Mouse (Mus musculus) forebrain, embryonic 16.5 days (tissue): Measurements from ENCODE around the gene Trim24. TPM values are rescaled to one million over a fixed set of nuclear protein-coding genes. Genes with fewer than 3 reads are reported as not detected.

ENCODE experiments used
- ATAC-seq: fragments of 200-750 bp; cut with Nextera tagmentation; 2 replicates; pipeline ENCODE4 v1.8.0; 2017; ENCODE audit warnings: mild to moderate bottlenecking, moderate library complexity
- H3K27ac ChIP-seq: fragments of 300-500 bp; sonication (generic); 2 replicates; pipeline ENCODE4 v1.5.1; 2014; ENCODE audit warnings: low read length, control low read depth
- H3K27me3 ChIP-seq: fragments of 300-500 bp; sonication (generic); replicated peaks from 2 replicates; pipeline ENCODE4 v1.6.1; 2014; ENCODE audit warnings: low read length; ENCODE audit not compliant: control insufficient read depth, insufficient read depth
- H3K36me3 ChIP-seq: fragments of 300-500 bp; sonication (generic); 2 replicates; pipeline ENCODE4 v1.6.1; 2014; ENCODE audit not compliant: control insufficient read depth, insufficient read depth
- H3K4me1 ChIP-seq: fragments of 300-500 bp; sonication (generic); replicated peaks from 2 replicates; pipeline ENCODE4 v1.6.1; 2014; ENCODE audit warnings: low read length; ENCODE audit not compliant: control insufficient read depth, insufficient read depth
- H3K4me2 ChIP-seq: fragments of 300-500 bp; sonication (generic); 2 replicates; pipeline ENCODE4 v1.6.1; 2014; ENCODE audit warnings: mild to moderate bottlenecking, low read length, control low read depth
- H3K4me3 ChIP-seq: fragments of 300-500 bp; sonication (generic); replicated peaks from 2 replicates; pipeline ENCODE4 v1.5.1; 2014; ENCODE audit warnings: mild to moderate bottlenecking, low read length, control low read depth
- H3K9ac ChIP-seq: fragments of 300-500 bp; sonication (generic); replicated peaks from 2 replicates; pipeline ENCODE4 v1.6.1; 2014; ENCODE audit warnings: low read depth, low read length, control low read depth
- H3K9me3 ChIP-seq: fragments of 300-500 bp; sonication (generic); 2 replicates; pipeline ENCODE4 v1.6.1; 2016; ENCODE audit warnings: low read length; ENCODE audit not compliant: control insufficient read depth
- WGBS: fragments of 180-500 bp; shearing (Covaris S2); extraction: QIAGEN DNeasy Blood & Tissue Kit; methylation state at CpG from one replicate; pipeline ENCODE4 v1.1.7; 2014; 5-methylcytosine and 5-hydroxymethylcytosine counted together
- polyA plus RNA-seq: library from polyadenylated mRNA; unstranded; fragments of >200 nt; fragmentation: Nextera tagmentation; extraction: Ambion mirVana; gene quantifications from 2 replicates; pipeline ENCODE4 v1.2.1, GENCODE M21; 2015

Gene Trim24
- polyA plus RNA-seq, 1 experiment from 2014 or later = 15.6 TPM

DNA sequence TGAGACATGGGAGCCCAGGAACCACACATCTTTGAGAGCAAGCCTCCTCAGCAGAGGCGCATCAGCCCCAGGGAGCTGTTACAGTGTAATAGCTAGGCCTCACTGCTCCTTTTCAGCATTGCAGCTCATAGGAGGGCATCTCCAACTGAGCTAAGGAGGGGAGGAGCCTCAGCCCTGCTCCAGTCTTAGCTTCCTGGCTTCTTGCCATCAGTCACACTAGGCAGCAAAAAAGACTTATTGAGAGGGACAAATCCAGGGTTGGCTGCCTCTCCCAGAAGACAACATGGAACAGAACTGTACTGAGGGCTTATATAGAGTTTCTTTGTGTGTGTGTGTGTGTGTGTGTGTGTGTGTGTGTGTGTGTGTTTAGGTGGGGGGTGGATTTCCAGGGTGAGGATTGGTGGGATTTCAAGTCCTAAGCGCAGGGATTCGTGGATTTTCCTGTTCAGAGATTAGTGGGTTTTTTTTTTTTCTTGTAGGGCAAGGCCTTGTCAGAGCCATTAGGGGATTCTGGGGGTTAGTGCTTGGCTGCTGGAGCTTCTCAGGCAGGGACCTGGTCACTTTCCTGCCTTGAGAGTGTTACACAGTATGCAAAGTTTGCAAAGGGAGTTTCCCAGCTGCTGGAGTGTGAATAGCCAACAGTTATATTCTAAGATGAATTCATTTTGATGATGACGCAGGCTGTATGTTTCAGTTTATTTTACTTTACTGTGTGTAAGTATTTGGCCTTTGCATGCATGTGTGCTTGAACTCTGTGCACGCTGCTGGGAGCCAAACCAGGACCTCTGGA lies 25.2 kb downstream of the Trim24 start:
- Histone ChIP-seq H3K4me2 (no peak overlapping the region), H3K27ac (peak overlapping the region; percentile 33; the same call in 1 of the 2 replicates), H3K9ac (no peak overlapping the region), H3K4me3 (no peak overlapping the region), H3K4me1 (peaks cover 8% of the 10 kb centered on the region; the same call in 1 of the 2 replicates), H3K9me3 (peaks cover 6% of the 10 kb centered on the region; the same call in 1 of the 2 replicates), H3K36me3 (no peaks in the 10 kb centered on the region; the same call in 1 of the 2 replicates), H3K27me3 (no peaks in the 10 kb centered on the region)
- ATAC-seq = peak; percentile 93
- WGBS = 58% methylated on average over 5 of the region's 5 CpGs

DNA sequence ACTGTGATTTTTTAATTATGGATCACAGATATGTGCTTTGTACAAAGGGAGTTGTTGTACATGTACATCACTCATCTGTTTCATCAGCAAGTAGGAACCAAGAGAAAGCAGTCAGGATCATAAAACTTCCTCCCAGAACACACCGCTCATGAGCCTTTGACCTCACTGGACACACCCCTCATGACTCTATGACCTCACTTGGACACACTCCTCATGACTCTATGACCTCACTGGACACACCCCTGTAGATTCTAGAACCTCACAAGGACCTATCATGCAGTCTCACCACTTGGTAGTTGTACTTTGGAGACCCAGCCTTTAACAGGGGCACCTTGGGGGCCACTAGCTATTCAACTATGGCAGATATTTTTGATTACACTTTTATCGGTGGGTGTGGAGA lies 29.6 kb downstream of the Trim24 start:
- H3K4me1 ChIP-seq = peaks cover 8% of the 10 kb centered on the region; the same call in 1 of the 2 replicates
- no peaks in the 10 kb centered on the region for H3K9me3 ChIP-seq
- H3K27ac ChIP-seq = no peak overlapping the region
- H3K4me3 ChIP-seq = no peak overlapping the region
- no peak for ATAC-seq
- peaks cover 3% of the 10 kb centered on the region; the same call in 1 of the 2 replicates for H3K36me3 ChIP-seq
- H3K27me3 ChIP-seq = no peaks in the 10 kb centered on the region
- H3K9ac ChIP-seq = no peak overlapping the region
- no peak overlapping the region for H3K4me2 ChIP-seq
- WGBS = 96% methylated on average over 2 of the region's 2 CpGs

DNA sequence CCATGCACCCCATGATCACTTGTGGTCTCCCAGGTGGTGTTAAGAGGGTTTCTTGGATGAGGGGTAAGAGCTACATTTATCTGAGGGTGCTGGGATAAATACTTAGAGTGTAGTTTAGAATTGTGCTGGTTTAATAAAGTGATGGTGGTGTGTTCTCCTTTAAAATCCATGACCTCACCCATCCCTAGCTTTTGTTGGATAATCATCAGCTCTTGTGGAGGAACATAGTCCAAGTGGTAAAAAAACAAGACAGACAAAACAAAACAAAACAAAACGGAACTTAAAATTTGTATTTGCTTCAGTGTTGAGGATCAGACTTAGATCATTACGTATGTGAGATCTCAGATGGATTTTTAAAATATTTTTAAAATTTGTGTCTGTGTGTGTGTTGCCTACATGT lies 31.2 kb downstream of the Trim24 start:
- 92% methylated on average over 2 of the region's 2 CpGs for WGBS
- ATAC-seq = no peak
- H3K9me3 ChIP-seq = no peaks in the 10 kb centered on the region

DNA sequence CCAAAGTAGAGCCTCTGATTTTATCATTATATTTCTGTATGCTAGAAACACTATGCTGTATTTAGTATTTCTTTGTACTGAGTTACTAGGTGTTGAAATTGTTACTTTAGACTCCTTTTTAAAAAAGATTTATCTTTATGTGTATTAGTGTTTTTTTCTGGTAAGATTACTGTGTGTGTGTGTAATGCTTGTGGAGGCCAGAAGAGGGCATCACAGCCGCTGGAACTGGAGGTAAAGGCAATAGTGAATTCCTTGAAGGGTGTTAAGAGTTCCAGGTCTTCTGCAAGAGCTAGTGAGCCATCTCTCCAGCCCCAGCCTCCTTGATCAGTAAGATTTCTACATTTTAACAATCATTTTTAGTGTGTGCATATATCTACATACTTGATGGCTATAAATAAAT lies 33.2 kb downstream of the Trim24 start:
- Histone ChIP-seq H3K4me2 (no peak overlapping the region), H3K9ac (no peak overlapping the region), H3K9me3 (no peaks in the 10 kb centered on the region), H3K27me3 (no peaks in the 10 kb centered on the region), H3K4me1 (no peaks in the 10 kb centered on the region), H3K36me3 (peaks cover 11% of the 10 kb centered on the region), H3K27ac (no peak overlapping the region), H3K4me3 (no peak overlapping the region)
- ATAC-seq = no peak
- WGBS = 72% methylated on average over 1 of the region's 1 CpGs

More for the DNA sequence above, 31.2 kb downstream of the Trim24 start:
- Histone ChIP-seq H3K4me1 (no peaks in the 10 kb centered on the region), H3K27me3 (no peaks in the 10 kb centered on the region), H3K4me2 (no peak overlapping the region), H3K9ac (no peak overlapping the region), H3K36me3 (peaks cover 9% of the 10 kb centered on the region), H3K27ac (no peak overlapping the region), H3K4me3 (no peak overlapping the region)

DNA sequence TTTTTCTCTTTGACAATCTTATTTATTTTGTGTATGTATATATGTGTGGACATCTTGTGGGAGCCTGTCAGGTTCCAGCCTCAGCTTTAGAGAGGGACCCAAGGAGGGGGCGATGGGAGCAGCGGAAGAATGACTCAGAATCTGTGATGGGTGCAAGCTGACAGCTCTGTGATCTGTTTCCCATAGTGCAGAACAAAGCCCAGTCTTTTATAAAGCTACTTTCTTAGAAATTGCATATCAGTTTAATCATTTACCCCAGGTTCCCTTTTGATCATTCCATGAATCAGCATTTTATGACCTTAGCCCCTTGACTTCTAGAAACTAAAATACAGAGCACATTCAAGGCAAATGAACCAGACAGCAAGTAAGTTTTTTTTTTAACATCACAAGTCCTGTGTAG lies 42.9 kb downstream of the Trim24 start:
- 91% methylated on average over 2 of the region's 2 CpGs for WGBS
- no peak overlapping the region for H3K27ac ChIP-seq
- H3K27me3 ChIP-seq = no peaks in the 10 kb centered on the region
- no peak overlapping the region for H3K9ac ChIP-seq
- no peak for ATAC-seq
- H3K9me3 ChIP-seq = no peaks in the 10 kb centered on the region
- no peaks in the 10 kb centered on the region for H3K4me1 ChIP-seq
- H3K36me3 ChIP-seq = peaks cover 11% of the 10 kb centered on the region; the same call in 1 of the 2 replicates
- H3K4me2 ChIP-seq = no peak overlapping the region
- H3K4me3 ChIP-seq = no peak overlapping the region

DNA sequence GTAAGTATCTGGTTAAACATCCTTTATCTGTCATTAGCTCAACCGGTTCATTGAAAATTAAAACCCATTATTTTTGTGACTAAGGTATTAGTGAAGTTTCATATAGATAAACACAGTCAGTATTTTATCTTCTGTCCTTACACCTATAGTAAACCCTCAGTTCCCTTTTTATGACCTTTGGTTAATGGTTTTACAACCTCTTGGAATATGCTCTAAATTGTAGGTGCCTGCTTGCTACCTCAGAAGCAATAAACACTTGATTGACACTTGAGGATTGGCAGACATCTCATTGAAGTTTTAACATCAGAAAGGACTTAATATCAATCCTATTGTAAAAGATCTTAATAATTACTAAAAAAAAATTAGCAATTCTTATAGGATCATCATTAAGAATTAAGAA lies 54.5 kb downstream of the Trim24 start:
- Histone ChIP-seq H3K4me2 (no peak overlapping the region), H3K27ac (no peak overlapping the region), H3K9ac (no peak overlapping the region), H3K4me1 (no peaks in the 10 kb centered on the region), H3K9me3 (no peaks in the 10 kb centered on the region), H3K36me3 (peaks cover 4% of the 10 kb centered on the region), H3K27me3 (no peaks in the 10 kb centered on the region), H3K4me3 (no peak overlapping the region)
- WGBS = 98% methylated on average over 1 of the region's 1 CpGs
- ATAC-seq = no peak

DNA sequence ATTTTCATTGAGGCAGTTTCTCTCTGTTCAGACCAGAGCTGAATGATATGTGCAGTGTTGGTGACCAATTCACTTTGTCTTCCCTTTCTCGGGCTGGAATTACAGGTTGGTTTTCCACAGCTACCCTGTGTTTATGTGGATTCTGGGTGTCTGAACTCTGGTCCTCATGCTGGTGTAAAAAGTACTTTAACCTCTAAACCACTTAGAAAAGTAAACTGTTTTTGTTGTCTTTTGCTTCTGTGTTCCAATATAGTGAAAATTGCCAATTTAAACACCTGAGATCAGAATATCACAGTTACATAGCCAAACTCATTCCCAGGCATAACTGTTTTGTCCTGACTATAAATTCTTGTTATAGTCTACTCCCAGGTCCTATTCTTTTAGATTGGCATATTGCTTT lies 56.1 kb downstream of the Trim24 start:
- H3K27ac ChIP-seq = no peak overlapping the region
- ATAC-seq = no peak
- 92% methylated on average over 1 of the region's 1 CpGs for WGBS
- H3K27me3 ChIP-seq = no peaks in the 10 kb centered on the region
- H3K4me1 ChIP-seq = no peaks in the 10 kb centered on the region
- H3K4me3 ChIP-seq = no peak overlapping the region
- H3K4me2 ChIP-seq = no peak overlapping the region
- peaks cover 9% of the 10 kb centered on the region for H3K36me3 ChIP-seq
- H3K9me3 ChIP-seq = no peaks in the 10 kb centered on the region
- no peak overlapping the region for H3K9ac ChIP-seq

DNA sequence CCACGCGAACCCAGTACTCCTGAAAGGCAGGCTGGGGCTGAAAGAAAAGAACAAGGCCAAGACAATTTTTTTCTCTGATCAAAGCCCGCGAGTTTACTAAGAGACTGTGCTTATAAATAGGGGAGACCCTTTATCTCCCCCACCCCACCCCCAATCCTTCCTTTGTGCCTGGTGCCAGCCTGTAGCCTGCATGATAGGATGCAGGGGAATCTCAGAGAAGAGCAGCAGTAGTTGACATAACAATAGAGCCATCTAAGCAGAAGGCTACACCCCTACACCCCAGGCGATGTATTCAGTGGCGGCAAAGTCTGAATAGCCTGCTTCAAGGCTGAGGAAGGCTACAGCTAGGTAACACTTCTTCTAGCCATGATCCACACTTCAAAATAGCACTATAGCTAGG lies 65.9 kb downstream of the Trim24 start:
- 0 out of 2 replicates have a peak, but pooled peaks have one; percentile 36 for ATAC-seq
- no peaks in the 10 kb centered on the region for H3K27me3 ChIP-seq
- H3K4me3 ChIP-seq = no peak overlapping the region
- no peak overlapping the region for H3K9ac ChIP-seq
- no peak overlapping the region for H3K4me2 ChIP-seq
- no peaks in the 10 kb centered on the region for H3K9me3 ChIP-seq
- WGBS = 13% methylated on average over 6 of the region's 6 CpGs
- H3K36me3 ChIP-seq = peaks cover 5% of the 10 kb centered on the region; the same call in 1 of the 2 replicates
- no peaks in the 10 kb centered on the region for H3K4me1 ChIP-seq
- no peak overlapping the region for H3K27ac ChIP-seq

DNA sequence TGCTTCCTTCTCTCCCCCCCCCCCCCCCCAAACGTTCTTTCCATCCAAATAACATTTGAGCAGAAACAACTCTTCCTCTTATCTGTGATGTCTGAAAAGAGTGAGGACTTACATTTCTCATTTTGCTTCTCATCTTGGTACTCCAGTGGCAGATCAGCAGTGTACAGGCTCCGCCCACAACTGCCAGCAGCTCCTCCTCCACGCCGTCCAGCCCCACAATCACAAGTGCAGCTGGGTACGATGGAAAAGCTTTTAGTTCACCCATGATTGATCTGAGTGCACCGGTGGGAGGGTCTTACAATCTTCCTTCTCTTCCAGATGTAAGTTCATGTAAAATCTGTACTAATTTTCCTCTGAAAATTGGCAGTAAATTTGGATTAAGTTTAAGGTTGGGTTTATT lies 80.7 kb downstream of the Trim24 start:
- Histone ChIP-seq H3K4me3 (no peak overlapping the region), H3K4me2 (no peak overlapping the region), H3K36me3 (peaks cover 13% of the 10 kb centered on the region), H3K9me3 (no peaks in the 10 kb centered on the region), H3K27ac (no peak overlapping the region), H3K27me3 (no peaks in the 10 kb centered on the region), H3K9ac (no peak overlapping the region), H3K4me1 (no peaks in the 10 kb centered on the region)
- ATAC-seq = no peak
- 91% methylated on average over 6 of the region's 6 CpGs for WGBS
